Mouse (Mus musculus) C2C12 (cell line): ENCODE measurements around the gene Cpox. TPM values are rescaled to one million over a fixed set of nuclear protein-coding genes. Genes with fewer than 3 reads are reported as not detected.

Source experiments
- H3K27me3 ChIP-seq: one replicate; pipeline ENCODE4 v1.6.1; 2011; ENCODE audit not compliant: control insufficient read depth, insufficient read depth, insufficient read length
- H3K36me3 ChIP-seq: one replicate; pipeline ENCODE4 v1.6.1; 2011; ENCODE audit not compliant: control insufficient read depth, insufficient read depth
- H3K4me3 ChIP-seq: one replicate; pipeline ENCODE4 v1.5.1; 2011; ENCODE audit warnings: mild to moderate bottlenecking, control low read depth; ENCODE audit not compliant: poor library complexity, insufficient read depth, severe bottlenecking
- H3K79me2 ChIP-seq: one replicate; pipeline ENCODE4 v1.6.1; 2011; ENCODE audit not compliant: control insufficient read depth, insufficient read depth
- H3K79me3 ChIP-seq: one replicate; pipeline ENCODE4 v1.6.1; 2011; ENCODE audit warnings: low read depth, control low read depth
- H3ac ChIP-seq: one replicate; pipeline ENCODE3; 2011; ENCODE audit warnings: low read depth; ENCODE audit not compliant: control insufficient read depth, insufficient read length
- CEBPB ChIP-seq: IDR thresholded peaks from one replicate; pipeline ENCODE4 v1.6.1; 2011; ENCODE audit warnings: low read depth, mild to moderate bottlenecking, control low read depth, moderate library complexity
- CTCF ChIP-seq: IDR thresholded peaks from one replicate; pipeline ENCODE4 v1.5.1; 2011; ENCODE audit not compliant: control insufficient read depth, insufficient read depth, insufficient read length
- FOSL1 ChIP-seq: IDR thresholded peaks from one replicate; pipeline ENCODE4 v1.8.0; 2011; ENCODE audit warnings: mild to moderate bottlenecking, low read length; ENCODE audit not compliant: poor library complexity, insufficient read depth, severe bottlenecking
- MAX ChIP-seq: IDR thresholded peaks from one replicate; pipeline ENCODE4 v1.6.1; 2011; ENCODE audit warnings: mild to moderate bottlenecking, control low read depth
- MYOD1 ChIP-seq: IDR thresholded peaks from one replicate; pipeline ENCODE4 v1.6.1; 2011; ENCODE audit warnings: low read depth; ENCODE audit not compliant: control insufficient read depth, insufficient read length
- MYOG ChIP-seq: IDR thresholded peaks from one replicate; pipeline ENCODE4 v1.6.1; 2011; ENCODE audit not compliant: control insufficient read depth, insufficient read length; ENCODE audit errors: extremely low read depth
- USF1 ChIP-seq: IDR thresholded peaks from one replicate; pipeline ENCODE4 v1.6.1; 2011; ENCODE audit warnings: low read depth, mild to moderate bottlenecking, control low read depth, moderate library complexity
- polyA plus RNA-seq: library from polyadenylated mRNA; unstranded; fragments of >200 nt; fragmentation: generic; extraction: Trizol; gene quantifications from one replicate; pipeline ENCODE4 v1.2.1, GENCODE M21; 2012; ENCODE audit warnings: missing spikeins

Cpox gene
- polyA plus RNA-seq, 1 experiment, result 9.8 TPM

DNA sequence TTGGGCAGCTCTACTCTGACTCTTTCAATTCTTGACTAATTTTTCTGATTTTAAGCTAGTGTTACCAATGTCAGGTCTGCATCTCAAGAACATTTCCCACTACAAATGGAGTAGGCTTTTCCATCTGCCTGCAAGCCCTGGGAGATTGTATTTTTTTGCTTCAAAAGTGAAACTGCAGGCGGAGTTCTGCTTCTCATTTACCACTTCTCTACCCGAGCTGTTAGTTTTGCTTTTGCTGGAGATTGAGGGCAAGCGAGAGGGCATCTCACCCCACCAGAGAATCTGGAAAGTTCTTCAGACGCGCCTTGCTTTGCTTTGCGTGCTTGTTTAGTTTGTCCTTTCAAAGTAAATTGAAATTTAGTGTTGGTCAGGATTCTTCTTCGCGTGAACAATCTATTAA, 42.1 kb downstream of the Cpox start:
- H3K4me3 ChIP-seq, result no peak overlapping the region
- no peaks in the 10 kb centered on the region for H3K79me2 ChIP-seq
- TF ChIP-seq CEBPB (no peak), MYOG (no peak), CTCF (no peak), MYOD1 (no peak), MAX (no peak), USF1 (no peak), FOSL1 (no peak)
- H3ac ChIP-seq, result no peak overlapping the region
- no peaks in the 10 kb centered on the region for H3K27me3 ChIP-seq
- no peaks in the 10 kb centered on the region for H3K36me3 ChIP-seq
- H3K79me3 ChIP-seq, result no peaks in the 10 kb centered on the region

DNA sequence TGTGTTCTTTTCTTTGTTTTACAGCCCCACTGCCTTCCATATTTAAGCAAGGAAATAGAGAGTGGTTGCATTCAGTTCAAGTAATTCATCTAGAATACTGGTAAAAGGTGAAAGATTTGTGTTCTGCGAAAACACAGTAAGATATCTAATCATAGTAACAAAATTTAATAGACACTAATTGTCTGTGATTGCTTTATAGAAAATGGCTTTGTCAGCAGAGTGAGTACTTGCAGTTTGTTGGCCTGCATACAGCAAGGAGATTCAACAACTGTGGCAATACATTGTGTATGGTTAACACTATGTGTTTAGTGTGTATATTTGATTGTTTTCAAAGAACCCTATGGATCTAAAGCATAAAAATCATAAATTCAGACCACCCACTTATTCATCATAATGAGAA, 43.0 kb downstream of the Cpox start:
- no peak overlapping the region for H3ac ChIP-seq
- no peaks in the 10 kb centered on the region for H3K79me3 ChIP-seq
- TF ChIP-seq MYOD1 (no peak), MYOG (no peak), USF1 (no peak)
- no peaks in the 10 kb centered on the region for H3K27me3 ChIP-seq
- H3K79me2 ChIP-seq, result no peaks in the 10 kb centered on the region
- no peak overlapping the region for H3K4me3 ChIP-seq
- H3K36me3 ChIP-seq, result no peaks in the 10 kb centered on the region

GRCm38 (mm10) chr16:58715018-58715417, 44.9 kb downstream of the Cpox start:
- no peaks in the 10 kb centered on the region for H3K79me3 ChIP-seq
- no peaks in the 10 kb centered on the region for H3K36me3 ChIP-seq
- TF ChIP-seq USF1 (no peak), FOSL1 (no peak), MYOD1 (no peak), CTCF (no peak), CEBPB (no peak), MAX (no peak), MYOG (no peak)
- H3ac ChIP-seq, result no peak overlapping the region
- no peaks in the 10 kb centered on the region for H3K27me3 ChIP-seq
- H3K79me2 ChIP-seq, result no peaks in the 10 kb centered on the region
- H3K4me3 ChIP-seq, result no peak overlapping the region

DNA sequence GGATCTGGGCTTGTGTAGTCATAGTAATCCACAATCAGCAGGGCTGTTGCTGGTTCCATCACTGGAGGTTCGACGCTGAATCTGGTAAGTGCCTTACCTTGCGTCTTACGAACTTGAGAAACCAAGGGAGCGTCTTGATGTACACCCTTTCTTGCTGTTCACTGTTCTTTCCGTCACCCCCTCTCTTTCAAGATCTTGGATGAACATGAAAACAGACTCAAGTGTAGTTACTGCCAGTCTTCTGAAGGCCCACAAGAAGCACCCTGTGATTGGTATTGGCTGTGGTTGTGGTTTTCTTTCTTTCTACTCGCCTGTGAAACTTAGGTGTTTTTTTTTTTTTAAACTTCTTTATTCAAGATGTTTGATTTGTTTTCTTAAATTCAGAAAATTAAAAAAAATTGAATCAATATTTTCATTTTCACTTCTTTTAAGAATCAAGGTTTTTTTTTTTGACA, 48.6 kb downstream of the Cpox start, which contains the start of gene Gpr15:
Gene Gpr15 (minus strand): TSS at position 405 of the 455 bp plus-strand sequence.
- H3ac ChIP-seq, result no peak within 1 kb of the TSS
- H3K36me3 ChIP-seq, result no peaks in the 10 kb centered on the region
- H3K27me3 ChIP-seq, result no peaks in the 10 kb centered on the region
- TF ChIP-seq CEBPB, result no peak
- no peak for TF ChIP-seq FOSL1
- TF ChIP-seq MYOG, result no peak
- no peak for TF ChIP-seq CTCF
- TF ChIP-seq MYOD1, result no peak
- TF ChIP-seq USF1, result no peak
- no peak for TF ChIP-seq MAX
- no peaks in the 10 kb centered on the region for H3K79me2 ChIP-seq
- no peak within 1 kb of the TSS for H3K4me3 ChIP-seq
- H3K79me3 ChIP-seq, result no peaks in the 10 kb centered on the region

- Histone ChIP-seq H3K4me3 (no peak overlapping the region), H3K27me3 (no peaks in the 10 kb centered on the region), H3ac (no peak overlapping the region), H3K79me2 (no peaks in the 10 kb centered on the region), H3K36me3 (no peaks in the 10 kb centered on the region), H3K79me3 (no peaks in the 10 kb centered on the region)
- TF ChIP-seq MYOD1 (no peak), CTCF (no peak), MYOG (no peak), USF1 (no peak), FOSL1 (no peak), CEBPB (no peak), MAX (no peak)
These were observed 52.2 kb downstream of the Cpox start for GRCm38 (mm10) chr16:58722292-58722691.

DNA sequence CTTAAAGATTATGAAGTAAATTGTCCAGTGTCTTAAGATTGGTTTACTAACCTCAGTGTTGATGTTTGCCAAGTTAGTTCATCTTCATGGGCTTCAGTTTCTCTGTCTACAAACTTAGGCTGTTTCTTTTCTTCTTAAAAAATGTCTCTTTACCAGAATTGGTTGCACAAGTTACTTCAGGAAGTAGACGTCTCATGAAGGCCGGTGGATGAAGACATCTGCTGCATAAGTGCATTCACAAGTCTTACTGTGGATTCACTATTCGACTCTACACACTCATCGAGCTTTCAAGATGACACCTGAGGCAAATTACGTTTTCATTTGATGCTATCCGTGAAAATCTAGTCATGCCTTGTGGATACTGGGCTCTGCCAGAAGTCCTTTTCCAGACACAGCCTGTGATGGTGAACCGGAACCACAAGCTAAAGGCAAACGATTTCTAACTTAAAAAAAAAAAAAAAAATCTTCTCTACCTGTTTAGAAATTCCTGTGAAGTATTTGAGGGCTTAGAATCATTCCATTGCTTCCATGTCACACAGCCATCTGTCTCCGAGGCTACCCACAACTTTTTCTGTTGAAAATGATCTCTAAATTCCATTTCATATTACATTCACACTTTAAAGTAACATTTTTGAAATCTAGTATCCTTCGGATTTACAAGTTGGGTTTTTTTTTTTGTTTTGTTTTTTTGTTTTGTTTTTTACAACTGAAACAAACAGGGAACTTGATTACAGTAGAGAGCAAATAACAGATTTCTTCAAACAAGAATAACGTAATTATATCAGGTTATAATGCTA, 56.8 kb downstream of the Cpox start:
- TF ChIP-seq USF1 (no peak), FOSL1 (no peak), CTCF (no peak), CEBPB (no peak), MAX (no peak), MYOD1 (no peak), MYOG (no peak)
- no peak overlapping the region for H3K4me3 ChIP-seq

More for the DNA sequence above, 56.8 kb downstream of the Cpox start:
- peaks cover 15% of the 10 kb centered on the region for H3K79me3 ChIP-seq
- H3ac ChIP-seq, result no peak overlapping the region
- H3K79me2 ChIP-seq, result peaks cover 20% of the 10 kb centered on the region
- H3K27me3 ChIP-seq, result no peaks in the 10 kb centered on the region
- H3K36me3 ChIP-seq, result peaks cover 25% of the 10 kb centered on the region
